Mouse (Mus musculus) urinary bladder, postnatal 14 days (tissue): ENCODE data around the gene Tut1.
A peak's percentile ranks its signal among the peaks of the same experiment; 100 is the strongest.
"Not testable (repeated sequence)": the region's sequence is repeated elsewhere in the genome, so short reads cannot be mapped to it uniquely, and the experiment has no call there.

Experiments used
- DNase-seq: peaks from one replicate; pipeline ENCODE4 v3.0.0; 2021; ENCODE audit warnings: low spot score

Tut1 gene

DNA sequence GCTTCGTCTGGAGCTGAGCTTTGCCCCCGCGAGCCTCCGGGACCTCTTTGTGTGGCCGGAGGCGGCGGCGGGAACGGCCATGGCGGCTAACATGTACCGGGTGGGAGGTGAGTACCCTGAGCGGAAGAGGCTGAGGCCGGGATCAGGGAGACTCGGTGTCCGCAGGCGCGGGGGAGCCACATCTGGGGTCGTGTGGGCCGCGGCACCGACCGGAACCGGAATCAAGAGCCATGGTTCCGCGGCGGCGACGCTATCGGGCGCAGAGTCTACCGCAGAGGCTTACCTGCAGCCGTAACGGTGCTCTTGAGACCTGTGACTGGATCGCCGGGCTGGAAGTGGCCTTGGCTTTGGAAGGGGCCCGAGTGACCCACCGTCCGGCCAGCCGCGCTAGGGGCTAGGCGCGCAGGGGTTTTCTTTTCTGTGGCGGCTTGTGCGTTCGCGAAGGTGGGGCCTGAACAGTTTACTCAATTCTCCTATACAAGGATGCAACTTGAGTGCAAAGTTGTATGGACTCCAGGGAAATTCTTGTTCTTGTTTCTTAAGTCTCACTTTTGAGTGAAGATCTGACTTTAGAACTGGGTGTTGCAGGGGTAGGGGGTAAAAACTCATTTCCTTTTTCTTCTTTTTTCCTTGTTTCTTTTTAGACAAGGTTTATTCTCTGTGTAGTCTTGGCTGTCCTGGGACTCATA, 11.2 kb upstream of the Tut1 start:
- DNase-seq = peak; percentile 44

GRCm38 (mm10) chr19:8943047-8943446, 10.6 kb upstream of the Tut1 start:
- no peak for DNase-seq

DNA sequence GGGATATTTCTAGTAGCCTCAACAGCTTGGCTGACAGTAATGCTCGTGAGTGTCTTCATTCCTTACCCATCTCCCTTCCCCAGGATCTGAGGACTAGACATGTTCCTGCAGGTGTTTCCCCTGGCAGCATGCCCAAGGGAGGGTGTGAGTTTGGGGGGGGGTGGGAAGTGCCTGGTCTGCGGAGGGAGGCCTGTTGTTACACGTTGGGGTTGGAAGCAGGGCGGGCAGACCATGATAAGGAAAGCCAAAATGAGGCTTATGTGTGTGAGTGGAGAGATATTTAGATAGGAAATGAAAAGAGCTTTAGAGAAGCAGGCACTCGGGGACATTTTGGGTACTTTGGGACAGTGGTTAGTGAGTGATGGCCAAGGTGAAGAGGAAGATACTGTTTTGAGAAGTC, 9.6 kb upstream of the Tut1 start:
- DNase-seq = peak; percentile 63

- peak; percentile 83 for DNase-seq
Observed at GRCm38 (mm10) chr19:8944750-8945149, 8.9 kb upstream of the Tut1 start.

- no peak for DNase-seq
Observed at GRCm38 (mm10) chr19:8945251-8945650, 8.4 kb upstream of the Tut1 start.

DNA sequence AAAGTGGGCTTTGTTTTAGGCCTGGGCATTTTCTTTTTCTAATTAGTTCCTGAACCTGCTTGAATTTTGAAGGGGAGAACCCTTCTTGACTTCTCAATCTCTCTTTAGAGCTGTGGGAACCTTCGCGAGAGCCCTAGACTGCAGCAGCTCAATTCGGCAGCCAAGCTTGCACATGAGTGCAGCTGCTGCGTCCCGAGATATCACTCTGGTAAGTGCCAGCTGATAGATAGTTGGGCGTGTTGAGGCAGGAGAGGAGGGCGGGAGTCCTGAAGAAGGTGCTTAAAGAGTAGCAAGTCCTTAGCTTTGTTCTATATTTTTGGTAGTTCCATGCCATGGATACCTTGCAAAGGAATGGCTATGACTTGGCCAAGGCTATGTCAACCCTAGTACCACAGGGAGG, 6.7 kb upstream of the Tut1 start:
- no peak for DNase-seq

DNA sequence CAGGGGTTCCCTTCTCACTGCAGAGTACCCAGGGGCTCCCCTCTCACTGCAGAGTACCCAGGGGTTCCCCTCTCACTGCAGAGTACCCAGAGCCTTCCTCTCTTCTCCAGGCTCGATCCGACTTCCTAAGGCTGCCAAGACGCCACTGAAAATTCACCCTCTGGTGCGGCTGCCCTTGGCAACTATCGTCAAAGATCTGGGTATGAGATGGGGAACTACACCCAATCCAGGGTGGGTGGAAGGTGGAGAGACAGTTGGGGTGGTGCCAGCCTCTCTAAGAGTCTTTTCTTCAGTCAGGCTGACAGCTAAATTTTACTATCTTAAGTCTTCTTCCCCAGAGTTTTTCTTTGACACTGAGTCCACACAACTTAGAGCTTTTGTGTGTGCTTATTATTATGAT, 3.5 kb upstream of the Tut1 start:
- DNase-seq = no peak

DNA sequence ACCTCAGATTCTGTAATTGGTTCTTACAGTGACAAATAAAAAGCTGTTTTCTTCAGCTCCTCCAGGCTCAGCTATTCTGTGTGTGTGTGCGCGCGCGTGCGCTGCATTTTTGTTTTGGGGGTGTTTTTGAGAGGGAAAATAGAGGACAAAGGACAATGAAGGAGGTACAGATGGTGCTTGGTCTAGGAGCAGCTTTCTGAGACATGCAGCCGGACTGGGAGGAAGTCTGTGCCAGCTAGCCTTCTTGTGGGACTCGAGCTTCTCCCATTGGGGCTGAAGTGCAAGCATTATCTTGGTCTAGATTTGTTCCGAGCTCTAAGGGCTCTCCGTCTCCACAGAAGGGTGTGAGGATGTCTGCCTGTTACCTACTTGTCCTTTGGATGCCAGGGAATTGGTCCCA, 1.4 kb upstream of the Tut1 start:
- no peak for DNase-seq

DNA sequence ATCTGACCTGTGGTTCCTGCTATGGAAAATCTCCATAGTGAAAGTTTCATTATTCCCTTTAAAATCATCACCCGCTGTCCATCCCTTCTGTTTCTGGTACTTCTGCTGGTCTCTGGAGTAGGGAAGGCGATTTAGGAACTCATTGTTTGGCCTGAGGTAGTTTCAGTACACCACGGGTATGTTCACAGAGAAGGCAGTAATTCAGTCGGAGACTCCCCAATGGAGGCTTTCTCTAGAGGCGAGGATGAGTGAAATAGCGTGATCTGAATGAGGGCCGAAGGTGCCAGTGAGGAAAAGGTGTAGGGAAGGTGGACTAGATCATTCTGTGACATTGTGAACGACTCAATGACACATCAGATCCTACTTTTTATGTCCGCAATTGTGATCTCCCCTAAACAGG, 524 bp downstream of the Tut1 start:
- DNase-seq = no peak

DNA sequence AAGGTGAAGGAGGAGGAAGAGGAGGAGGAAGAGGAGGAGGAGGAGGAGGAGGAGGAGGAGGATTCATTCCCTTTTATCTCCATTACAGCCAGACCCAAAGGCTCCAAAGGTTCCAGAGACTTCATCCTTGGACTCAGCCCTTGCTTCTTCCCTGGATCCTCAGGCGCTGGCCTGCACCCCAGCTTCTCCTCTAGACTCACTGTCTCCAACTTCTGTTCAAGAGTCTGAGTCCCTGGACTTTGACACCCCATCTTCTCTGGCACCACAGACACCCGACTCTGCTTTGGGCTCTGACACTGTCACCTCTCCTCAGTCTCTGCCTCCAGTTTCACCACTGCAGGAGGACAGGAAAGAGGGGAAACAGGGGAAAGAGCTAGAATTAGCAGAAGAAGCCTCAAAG, 8.6 kb downstream of the Tut1 start:
- DNase-seq = no peak

- DNase-seq = no peak
Observed at GRCm38 (mm10) chr19:8965075-8965474, 11.4 kb downstream of the Tut1 start.

- DNase-seq = peak; percentile 24
Observed at GRCm38 (mm10) chr19:8965771-8966170, 12.1 kb downstream of the Tut1 start.

GRCm38 (mm10) chr19:8966198-8966589, 12.5 kb downstream of the Tut1 start:
- no peak for DNase-seq

- DNase-seq = peak; percentile 99
Observed at GRCm38 (mm10) chr19:8966590-8967372, 13.1 kb downstream of the Tut1 start, which contains the start of gene Eef1g. Gene Eef1g (plus strand): TSS chr19:8967041.

GRCm38 (mm10) chr19:8967373-8967743, 13.7 kb downstream of the Tut1 start:
- no peak for DNase-seq

- DNase-seq = no peak
Observed at GRCm38 (mm10) chr19:8967893-8968292, 14.2 kb downstream of the Tut1 start.

DNA sequence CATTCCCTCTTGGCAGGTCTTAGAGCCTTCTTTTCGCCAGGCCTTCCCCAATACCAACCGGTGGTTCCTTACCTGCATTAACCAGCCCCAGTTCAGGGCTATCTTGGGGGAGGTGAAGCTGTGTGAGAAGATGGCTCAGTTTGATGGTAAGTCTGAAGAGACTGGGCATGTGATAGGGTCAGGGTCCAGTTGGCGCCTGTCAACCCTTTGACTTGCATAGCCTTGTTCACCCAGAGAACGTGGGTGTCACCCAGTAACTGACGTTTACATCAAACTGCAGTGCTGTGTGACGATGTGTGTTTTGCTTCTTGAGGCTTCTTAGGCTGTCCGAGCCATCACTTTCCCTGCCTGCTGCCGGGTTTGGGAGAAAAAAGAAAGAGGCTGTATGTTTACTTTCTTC, 18.8 kb downstream of the Tut1 start:
- DNase-seq = not testable (repeated sequence)

DNA sequence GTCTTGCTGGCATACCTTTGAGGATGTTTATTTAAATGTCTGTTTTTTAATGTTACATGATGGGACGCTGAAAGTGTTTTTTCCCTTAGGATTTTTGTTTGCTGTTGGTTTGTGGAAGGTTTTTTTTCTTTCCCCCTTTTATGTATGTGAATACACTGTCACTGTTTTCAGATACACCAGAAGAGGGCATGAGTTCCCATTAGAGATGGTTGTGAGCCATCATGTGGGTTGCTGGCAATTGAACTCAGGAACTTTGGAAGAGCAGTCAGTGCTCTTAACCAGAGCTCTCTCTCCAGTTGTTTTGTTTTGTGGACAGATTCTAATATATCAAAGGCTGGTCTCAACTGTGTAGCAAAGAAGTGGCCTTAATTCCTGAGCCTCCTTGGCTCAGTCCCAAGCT, 21.0 kb downstream of the Tut1 start:
- DNase-seq = no peak

- DNase-seq = no peak
Observed at GRCm38 (mm10) chr19:8975491-8975890, 21.8 kb downstream of the Tut1 start.

- DNase-seq = peak; percentile 62
Observed at GRCm38 (mm10) chr19:8976535-8976934, 22.9 kb downstream of the Tut1 start.

DNA sequence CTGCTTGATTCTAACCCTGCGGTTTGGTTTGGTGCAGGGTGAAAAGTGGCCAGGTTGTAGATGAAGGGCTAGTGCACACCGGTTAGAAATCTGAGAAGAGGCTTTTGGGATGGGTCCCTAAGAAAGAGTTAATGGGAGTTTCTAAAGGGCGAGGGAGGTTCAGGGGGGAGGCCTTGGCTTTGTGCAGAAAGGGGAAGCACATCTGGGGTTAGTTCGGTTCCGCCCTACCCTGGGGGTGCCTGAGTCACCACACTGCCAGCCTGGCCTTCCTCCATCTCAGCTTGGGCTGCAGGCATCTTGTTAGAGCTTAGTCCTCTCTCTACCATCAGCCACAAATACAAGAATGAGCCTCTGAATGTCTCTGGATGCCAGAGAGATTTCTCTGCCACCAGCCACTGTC, 27.1 kb downstream of the Tut1 start:
- DNase-seq = peak; percentile 29

DNA sequence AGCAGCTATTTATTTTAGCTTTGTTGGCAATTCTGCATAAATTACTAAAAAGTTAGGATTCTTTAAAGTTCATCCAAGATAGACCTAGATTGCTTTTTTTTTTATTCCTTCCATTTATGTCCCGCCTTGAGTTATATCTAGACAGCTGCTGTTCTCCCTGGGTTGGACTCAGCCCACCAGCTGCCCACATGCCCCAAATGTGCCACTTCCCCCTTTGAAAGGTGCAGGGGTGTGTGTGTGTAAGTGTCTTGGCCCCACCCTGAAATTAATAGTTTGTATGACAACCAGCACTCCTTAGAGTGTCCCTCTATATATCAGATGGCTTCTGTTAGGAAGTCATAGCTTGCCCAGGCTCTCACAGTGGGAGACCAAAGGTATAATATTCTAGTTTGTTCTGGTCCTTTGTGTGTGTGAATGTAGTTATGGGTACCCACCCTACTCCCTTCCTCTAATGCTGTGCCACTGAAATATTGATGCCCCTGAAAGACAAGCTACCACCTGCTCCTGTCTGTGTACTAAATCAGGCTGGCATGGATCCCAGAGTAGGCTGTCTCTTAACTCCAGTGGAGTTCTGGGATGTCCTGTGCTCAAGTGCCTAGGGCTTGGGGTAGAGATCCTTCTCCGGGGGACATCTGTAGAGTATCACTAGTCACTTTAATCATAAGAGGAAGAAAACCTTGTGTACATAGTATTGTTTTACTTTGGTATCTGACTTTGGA, 28.0 kb downstream of the Tut1 start:
- peak; percentile 38 for DNase-seq
